Mouse (Mus musculus): ENCODE results near the gene Uhrf1bp1l. TPM values are rescaled to one million over a fixed set of nuclear protein-coding genes. Genes with fewer than 3 reads are reported as not detected.

The Uhrf1bp1l gene
- polyA plus RNA-seq, 1 experiment: 25.9 TPM

GRCm38 (mm10) chr10:89832334-89832733, 87.5 kb downstream of the Uhrf1bp1l start:
- 59% methylated on average over 4 of the region's 4 CpGs for WGBS
- TF ChIP-seq POLR2A (IDR thresholded peaks at IDR 0.05; ENCODE audit: low read depth, low read length) (no peak), CTCF (conservative IDR thresholded peaks at IDR 0.05; ENCODE audit: insufficient read depth, insufficient read length, low read depth, low read length) (no peak)
- peaks cover 2% of the 10 kb centered on the region for H3K4me1 ChIP-seq (ENCODE audit: control insufficient read depth, insufficient read depth, low read length)

GRCm38 (mm10) chr10:89833166-89833565, 88.4 kb downstream of the Uhrf1bp1l start:
- Histone ChIP-seq H3K4me1 (ENCODE audit: control insufficient read depth, insufficient read depth, low read length) (peaks cover 6% of the 10 kb centered on the region), H3K27me3 (replicated peaks; ENCODE audit: control insufficient read depth, insufficient read depth, low read length) (no peaks in the 10 kb centered on the region), H3K27ac (ENCODE audit: insufficient read depth, low read depth, low read length) (no peak overlapping the region), H3K4me3 (ENCODE audit: insufficient read depth, low read depth, low read length) (no peak overlapping the region), H3K36me3 (ENCODE audit: control insufficient read depth, insufficient read depth, low read length) (no peaks in the 10 kb centered on the region)
- TF ChIP-seq POLR2A (IDR thresholded peaks at IDR 0.05; ENCODE audit: low read depth, low read length) (no peak), CTCF (conservative IDR thresholded peaks at IDR 0.05; ENCODE audit: insufficient read depth, insufficient read length, low read depth, low read length) (no peak)
- 78% methylated on average over 10 of the region's 10 CpGs for WGBS
- peak; percentile 47 for DNase-seq

More at GRCm38 (mm10) chr10:89832334-89832733, 87.5 kb downstream of the Uhrf1bp1l start:
- H3K27ac ChIP-seq (ENCODE audit: insufficient read depth, low read depth, low read length): no peak overlapping the region
- H3K4me3 ChIP-seq (ENCODE audit: insufficient read depth, low read depth, low read length): no peak overlapping the region
- no peaks in the 10 kb centered on the region for H3K36me3 ChIP-seq (ENCODE audit: control insufficient read depth, insufficient read depth, low read length)
- H3K27me3 ChIP-seq (replicated peaks; ENCODE audit: control insufficient read depth, insufficient read depth, low read length): no peaks in the 10 kb centered on the region
- DNase-seq: no peak

- 13% methylated on average over 3 of the region's 3 CpGs for WGBS
These were observed 92.7 kb downstream of the Uhrf1bp1l start for GRCm38 (mm10) chr10:89837476-89837875.

GRCm38 (mm10) chr10:89838834-89839233, 94.0 kb downstream of the Uhrf1bp1l start:
- Histone ChIP-seq H3K4me1 (ENCODE audit: control insufficient read depth, insufficient read depth, low read length) (peaks cover 8% of the 10 kb centered on the region), H3K27me3 (replicated peaks; ENCODE audit: control insufficient read depth, insufficient read depth, low read length) (no peaks in the 10 kb centered on the region), H3K36me3 (ENCODE audit: control insufficient read depth, insufficient read depth, low read length) (no peaks in the 10 kb centered on the region), H3K4me3 (ENCODE audit: insufficient read depth, low read depth, low read length) (no peak overlapping the region), H3K27ac (ENCODE audit: insufficient read depth, low read depth, low read length) (no peak overlapping the region)
- WGBS: 52% methylated on average over 3 of the region's 3 CpGs
- TF ChIP-seq POLR2A (IDR thresholded peaks at IDR 0.05; ENCODE audit: low read depth, low read length) (no peak), CTCF (conservative IDR thresholded peaks at IDR 0.05; ENCODE audit: insufficient read depth, insufficient read length, low read depth, low read length) (no peak)
- DNase-seq: peak; percentile 70

More at GRCm38 (mm10) chr10:89837476-89837875, 92.7 kb downstream of the Uhrf1bp1l start:
- H3K4me1 ChIP-seq (ENCODE audit: control insufficient read depth, insufficient read depth, low read length): peaks cover 8% of the 10 kb centered on the region
- peak; percentile 33 for DNase-seq
- H3K27me3 ChIP-seq (replicated peaks; ENCODE audit: control insufficient read depth, insufficient read depth, low read length): no peaks in the 10 kb centered on the region
- TF ChIP-seq POLR2A (IDR thresholded peaks at IDR 0.05; ENCODE audit: low read depth, low read length) (no peak), CTCF (conservative IDR thresholded peaks at IDR 0.05; ENCODE audit: insufficient read depth, insufficient read length, low read depth, low read length) (peak; percentile 31; the same call in 1 of the 2 replicates)
- H3K27ac ChIP-seq (ENCODE audit: insufficient read depth, low read depth, low read length): peak overlapping the region; percentile 97
- no peaks in the 10 kb centered on the region for H3K36me3 ChIP-seq (ENCODE audit: control insufficient read depth, insufficient read depth, low read length)
- H3K4me3 ChIP-seq (ENCODE audit: insufficient read depth, low read depth, low read length): no peak overlapping the region

GRCm38 (mm10) chr10:89850951-89851350, 106.2 kb downstream of the Uhrf1bp1l start:
- Histone ChIP-seq H3K27ac (ENCODE audit: insufficient read depth, low read depth, low read length) (no peak overlapping the region), H3K27me3 (replicated peaks; ENCODE audit: control insufficient read depth, insufficient read depth, low read length) (no peaks in the 10 kb centered on the region), H3K4me1 (ENCODE audit: control insufficient read depth, insufficient read depth, low read length) (no peaks in the 10 kb centered on the region), H3K36me3 (ENCODE audit: control insufficient read depth, insufficient read depth, low read length) (no peaks in the 10 kb centered on the region), H3K4me3 (ENCODE audit: insufficient read depth, low read depth, low read length) (no peak overlapping the region)
- WGBS: 62% methylated on average over 6 of the region's 6 CpGs
- DNase-seq: peak; percentile 66
- TF ChIP-seq CTCF (conservative IDR thresholded peaks at IDR 0.05; ENCODE audit: insufficient read depth, insufficient read length, low read depth, low read length): no peak
- no peak for TF ChIP-seq POLR2A (IDR thresholded peaks at IDR 0.05; ENCODE audit: low read depth, low read length)

GRCm38 (mm10) chr10:89855251-89855875, 110.6 kb downstream of the Uhrf1bp1l start:
- H3K27ac ChIP-seq (ENCODE audit: insufficient read depth, low read depth, low read length): no peak overlapping the region
- TF ChIP-seq POLR2A (IDR thresholded peaks at IDR 0.05; ENCODE audit: low read depth, low read length): no peak
- TF ChIP-seq CTCF (conservative IDR thresholded peaks at IDR 0.05; ENCODE audit: insufficient read depth, insufficient read length, low read depth, low read length): no peak
- H3K27me3 ChIP-seq (replicated peaks; ENCODE audit: control insufficient read depth, insufficient read depth, low read length): no peaks in the 10 kb centered on the region
- DNase-seq: no peak
- no peak overlapping the region for H3K4me3 ChIP-seq (ENCODE audit: insufficient read depth, low read depth, low read length)
- H3K36me3 ChIP-seq (ENCODE audit: control insufficient read depth, insufficient read depth, low read length): no peaks in the 10 kb centered on the region
- WGBS: 76% methylated on average over 5 of the region's 5 CpGs
- H3K4me1 ChIP-seq (ENCODE audit: control insufficient read depth, insufficient read depth, low read length): no peaks in the 10 kb centered on the region

- DNase-seq: no peak
- TF ChIP-seq CTCF (conservative IDR thresholded peaks at IDR 0.05; ENCODE audit: insufficient read depth, insufficient read length, low read depth, low read length) (no peak), POLR2A (IDR thresholded peaks at IDR 0.05; ENCODE audit: low read depth, low read length) (no peak)
- Histone ChIP-seq H3K27me3 (replicated peaks; ENCODE audit: control insufficient read depth, insufficient read depth, low read length) (no peaks in the 10 kb centered on the region), H3K27ac (ENCODE audit: insufficient read depth, low read depth, low read length) (no peak overlapping the region), H3K4me1 (ENCODE audit: control insufficient read depth, insufficient read depth, low read length) (no peaks in the 10 kb centered on the region), H3K4me3 (ENCODE audit: insufficient read depth, low read depth, low read length) (no peak overlapping the region), H3K36me3 (ENCODE audit: control insufficient read depth, insufficient read depth, low read length) (no peaks in the 10 kb centered on the region)
- WGBS: 92% methylated on average over 7 of the region's 7 CpGs
These were observed 111.5 kb downstream of the Uhrf1bp1l start for GRCm38 (mm10) chr10:89856286-89856685.

Data from kidney, adult 2 months (tissue).